Mouse (Mus musculus) hindlimb bud, embryonic 11.5 days (tissue): ENCODE results near the gene Fbf1.
"Not testable (repeated sequence)": the region's sequence is repeated elsewhere in the genome, so short reads cannot be mapped to it uniquely, and the experiment has no call there.

Experiments
- DNase-seq: peaks from one replicate; pipeline ENCODE4 v3.0.0-alpha.2; 2012; ENCODE audit warnings: low read depth, low spot score; ENCODE audit errors: extremely low spot score

Fbf1 gene

GRCm38 (mm10) chr11:116138096-116138467, 29.9 kb downstream of the Fbf1 start:
- no peak for DNase-seq

DNA sequence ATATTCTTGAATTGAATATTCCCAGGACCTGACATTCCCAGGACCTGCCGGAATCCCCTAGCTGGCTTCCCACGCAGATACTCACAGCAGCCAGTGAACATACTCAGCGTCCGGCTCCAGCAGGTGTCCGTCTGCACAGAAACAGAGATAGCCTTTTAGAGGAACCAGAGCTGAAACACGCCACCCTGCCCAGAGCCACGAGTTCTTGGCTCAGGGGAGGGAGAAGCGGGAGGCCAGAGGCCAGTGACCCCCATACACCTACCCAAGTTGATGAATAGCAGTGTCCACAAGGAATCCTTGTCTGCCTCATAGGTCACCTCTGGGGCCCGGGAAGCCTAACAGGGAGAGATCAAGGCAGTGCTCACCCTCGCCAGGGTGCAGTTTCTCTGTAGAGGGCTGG, 33.8 kb downstream of the Fbf1 start:
- no peak for DNase-seq

- DNase-seq = no peak
Measured at GRCm38 (mm10) chr11:116133497-116133896, 34.5 kb downstream of the Fbf1 start.

- no peak for DNase-seq
Measured at GRCm38 (mm10) chr11:116132366-116133333, 35.3 kb downstream of the Fbf1 start.

DNA sequence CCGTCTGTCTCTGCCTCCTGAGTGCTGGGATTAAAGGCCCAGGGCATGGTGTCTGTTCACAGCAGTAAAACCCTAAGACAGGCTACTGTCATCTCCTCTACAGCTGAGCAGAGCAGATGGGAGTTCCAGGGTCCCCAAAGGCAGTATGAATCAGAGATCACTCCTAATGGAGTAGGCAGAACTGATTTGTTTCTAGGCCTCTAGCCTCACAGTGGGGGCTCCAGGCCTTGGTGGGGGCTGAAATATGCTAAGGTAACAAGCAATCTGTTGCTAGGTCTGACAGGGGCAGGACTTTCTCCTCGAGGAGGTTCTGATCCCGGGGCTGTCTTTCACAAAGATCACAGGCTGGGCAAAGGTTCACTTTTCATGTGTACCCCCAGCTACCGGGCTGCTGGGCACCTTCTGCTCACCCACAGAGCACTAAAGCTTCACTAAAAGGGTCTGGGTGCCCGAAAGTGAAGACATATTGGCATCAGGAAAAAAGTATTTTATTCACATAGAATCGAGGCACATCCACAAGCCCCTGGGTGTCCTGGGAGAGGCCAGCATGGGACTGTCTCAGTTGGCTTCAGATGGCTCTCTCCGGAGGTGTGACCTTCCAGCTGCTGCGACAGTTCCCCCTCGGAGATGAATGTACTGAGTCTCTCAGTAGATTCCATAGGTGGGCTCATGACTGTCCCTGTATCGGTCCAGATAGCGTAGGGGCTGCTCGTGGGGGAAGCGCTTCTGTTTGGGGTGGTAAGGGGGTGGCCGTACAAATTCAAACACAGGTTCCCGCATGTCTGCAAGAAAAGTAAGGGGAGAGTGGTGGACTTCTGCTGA, 36.4 kb downstream of the Fbf1 start:
- no peak for DNase-seq

DNA sequence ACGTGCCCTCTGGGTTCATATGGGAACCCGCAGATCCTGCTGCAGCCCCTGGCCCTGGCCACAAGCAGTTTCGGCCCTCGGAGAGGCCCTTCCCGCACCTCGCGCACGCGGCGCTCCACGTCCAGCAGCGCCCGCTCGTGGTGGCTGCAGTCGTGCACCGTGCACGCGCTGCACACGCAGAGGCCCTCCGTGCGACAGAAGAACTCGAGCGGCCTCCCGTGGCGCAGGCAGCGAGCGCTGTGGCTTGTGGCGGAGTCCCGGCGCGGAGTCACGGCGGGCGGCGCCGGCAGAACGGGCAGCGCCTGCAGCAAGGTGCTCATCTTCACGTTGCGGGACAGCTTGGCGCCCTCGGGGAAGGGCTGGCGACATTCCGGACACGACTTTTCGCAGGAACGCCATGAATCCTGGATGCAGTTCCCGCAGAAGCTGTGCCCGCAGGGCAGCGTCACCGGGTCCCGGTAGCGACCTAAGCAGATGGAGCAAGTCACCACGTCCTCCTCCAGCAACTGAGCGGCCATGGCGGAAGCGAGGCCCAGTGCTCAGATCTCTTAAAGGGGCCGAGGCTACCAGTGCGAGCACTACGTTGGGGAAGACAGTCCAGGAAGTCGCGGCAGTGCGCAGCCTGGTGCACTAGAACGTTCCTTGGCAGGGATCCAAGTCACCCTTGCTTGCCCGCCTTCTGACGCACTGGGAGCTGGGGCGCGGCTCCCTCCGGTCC, 37.3 kb downstream of the Fbf1 start, which contains the start of gene Trim65:
TSS of gene Trim65 (minus strand) at position 641 of the 718 bp plus-strand sequence.
- DNase-seq = no peak

DNA sequence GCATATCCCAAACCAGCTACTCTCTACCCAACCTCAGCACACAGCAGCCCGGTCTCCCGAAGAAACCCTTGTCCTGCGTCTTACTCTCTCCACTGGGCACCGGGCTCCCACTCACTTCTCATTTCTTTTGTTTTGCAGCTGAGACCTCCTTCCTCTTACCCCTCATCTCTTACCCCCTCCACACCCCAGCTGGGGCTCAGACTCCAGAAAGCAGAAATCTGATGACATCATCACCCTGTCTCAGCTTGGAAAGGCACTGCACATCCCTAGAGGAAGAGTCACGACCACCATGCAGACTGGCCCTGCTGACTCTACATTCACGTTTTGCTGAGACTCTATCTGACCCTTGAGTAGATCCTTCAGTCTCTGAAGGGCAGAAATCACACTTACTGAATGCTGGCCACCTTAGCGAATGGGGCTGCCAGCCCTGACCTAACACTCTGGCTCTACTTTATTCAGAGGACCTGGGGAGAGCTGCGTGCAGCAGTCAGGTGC, 37.9 kb downstream of the Fbf1 start:
- DNase-seq = no peak

- no peak for DNase-seq
Measured at GRCm38 (mm10) chr11:116129091-116129790, 38.7 kb downstream of the Fbf1 start.

- DNase-seq = no peak
Measured at GRCm38 (mm10) chr11:116127986-116128385, 40.0 kb downstream of the Fbf1 start.

- DNase-seq = no peak
Measured at GRCm38 (mm10) chr11:116127156-116127980, 40.6 kb downstream of the Fbf1 start, which contains the start of gene Trim47. Gene Trim47, minus strand, starts transcription at chr11:116127210.

- DNase-seq = no peak
Measured at GRCm38 (mm10) chr11:116126261-116126660, 41.7 kb downstream of the Fbf1 start.

DNA sequence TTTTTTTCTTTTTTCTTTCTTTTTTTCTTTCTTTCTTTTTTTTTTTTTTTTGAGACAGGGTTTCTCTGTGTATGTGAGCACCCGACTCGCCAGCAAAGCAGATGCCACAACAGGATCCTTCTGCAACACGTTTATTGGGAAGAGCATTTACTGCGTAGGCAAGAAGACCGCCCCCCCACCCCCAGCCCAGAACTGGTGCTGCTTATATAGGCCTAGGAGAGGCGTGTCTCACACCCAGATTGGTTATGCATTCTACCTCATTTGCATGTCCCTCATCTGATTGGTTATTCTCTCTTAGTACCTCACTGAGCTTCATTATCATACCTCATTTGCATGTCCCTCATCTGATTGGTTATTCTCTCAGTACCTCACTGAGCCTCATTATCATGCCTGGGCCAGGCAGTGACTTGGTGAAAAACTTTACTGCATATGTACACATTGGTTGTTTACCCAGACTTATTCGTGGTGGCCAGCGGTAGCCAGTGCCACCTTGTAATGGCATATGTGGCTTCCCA, 46.2 kb downstream of the Fbf1 start:
- not testable (repeated sequence) for DNase-seq

DNA sequence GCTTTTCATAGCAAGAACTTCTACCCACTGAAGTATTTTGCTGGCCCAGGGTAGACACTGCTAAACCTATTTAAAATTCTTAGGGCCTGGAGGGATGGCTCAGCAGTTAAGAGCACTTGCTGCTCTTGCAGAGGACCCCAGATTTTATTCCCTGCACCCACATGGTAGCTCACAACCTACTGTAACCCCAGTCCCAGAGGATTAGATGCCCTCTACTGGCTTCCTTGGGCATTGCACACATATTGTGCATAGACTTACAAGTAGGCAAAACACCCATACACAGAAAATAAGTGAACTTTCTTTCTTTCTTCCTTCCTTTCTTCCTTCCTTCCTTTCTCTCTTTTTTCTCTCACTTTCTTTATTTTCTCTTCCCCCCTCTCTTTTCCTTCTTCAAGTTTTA, 50.1 kb downstream of the Fbf1 start:
- DNase-seq = no peak

DNA sequence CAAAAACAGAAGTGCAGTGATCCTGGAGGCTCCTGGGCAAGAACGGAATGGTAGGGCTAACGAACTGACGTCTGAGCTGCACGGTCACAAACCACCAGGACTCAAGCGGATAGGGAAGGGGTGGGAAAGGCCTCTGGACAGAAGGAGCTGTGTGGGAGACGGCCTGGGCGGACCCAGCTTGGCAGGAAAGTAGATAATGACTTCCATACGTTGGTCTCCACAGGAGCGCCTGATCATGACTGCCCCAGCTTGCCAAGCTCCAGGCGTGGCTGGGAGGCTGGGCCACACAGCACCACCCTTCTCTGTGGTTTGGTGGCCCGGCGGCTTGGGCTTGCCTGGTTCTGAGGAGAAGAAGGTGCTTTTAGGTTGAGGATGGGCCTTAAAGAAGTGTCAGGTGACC, 50.7 kb downstream of the Fbf1 start:
- no peak for DNase-seq

- no peak for DNase-seq
Measured at GRCm38 (mm10) chr11:116111611-116112203, 56.3 kb downstream of the Fbf1 start.

DNA sequence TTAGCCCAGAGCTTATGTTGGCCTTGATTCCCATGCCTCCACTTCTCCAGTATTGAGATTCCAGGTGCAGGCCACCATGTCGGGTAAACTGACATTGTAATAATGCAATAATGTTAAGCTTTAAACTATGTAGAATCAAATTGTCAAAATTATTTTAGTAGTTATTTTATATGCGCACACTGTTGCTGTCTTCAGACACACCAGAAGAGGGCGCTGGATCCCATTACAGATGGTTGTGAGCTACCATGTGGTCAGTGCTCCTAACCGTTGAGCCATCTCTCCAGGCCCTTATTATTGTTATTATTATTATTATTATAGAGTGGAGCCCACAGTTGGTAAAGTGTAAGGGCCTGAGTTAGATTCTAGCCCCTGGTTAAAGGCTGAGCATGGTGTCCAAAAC, 56.9 kb downstream of the Fbf1 start:
- no peak for DNase-seq

DNA sequence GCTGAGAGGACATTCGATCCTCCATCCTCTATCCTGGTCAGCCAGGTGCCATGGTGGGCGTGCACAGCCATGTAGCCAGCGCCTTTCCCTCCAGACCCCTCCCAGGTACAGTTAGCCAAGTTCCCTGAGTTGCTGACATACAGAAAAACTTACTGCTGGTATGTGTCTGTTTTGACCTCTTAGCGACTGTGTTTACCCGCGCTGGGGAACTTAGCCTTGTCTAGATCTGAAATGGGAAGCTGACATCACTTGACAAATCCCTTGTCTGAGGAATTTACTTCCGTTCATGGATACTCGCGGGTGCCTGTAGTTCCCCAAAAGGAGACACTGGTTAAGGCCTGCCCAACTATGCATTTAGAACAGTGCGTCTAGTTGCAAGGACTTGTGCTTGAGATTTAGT, 57.4 kb downstream of the Fbf1 start:
- no peak for DNase-seq

- no peak for DNase-seq
Measured at GRCm38 (mm10) chr11:116110131-116110530, 57.8 kb downstream of the Fbf1 start.
